Mouse (Mus musculus) forebrain, postnatal 0 days (tissue): ENCODE results near the gene Glb1l. TPM values are rescaled to one million over a fixed set of nuclear protein-coding genes. Genes with fewer than 3 reads are reported as not detected.
A peak's percentile ranks its signal among the peaks of the same experiment; 100 is the strongest.

Source experiments
- ATAC-seq: fragments of 200-750 bp; cut with Nextera tagmentation; 2 replicates; pipeline ENCODE4 v1.8.0; 2017; ENCODE audit warnings: mild to moderate bottlenecking, moderate library complexity
- DNase-seq: peaks from one replicate; pipeline ENCODE4 v3.0.0-alpha.2; 2015
- H3K27ac ChIP-seq: fragments of 300-500 bp; sonication (generic); 2 replicates; pipeline ENCODE4 v1.5.1; 2014; ENCODE audit warnings: low read depth, mild to moderate bottlenecking, antibody characterized with exemption, low read length, moderate library complexity, mixed read lengths
- H3K27me3 ChIP-seq: fragments of 300-500 bp; sonication (generic); 2 replicates; pipeline ENCODE4 v1.6.1; 2014; ENCODE audit warnings: mild to moderate bottlenecking, low read length, mixed read lengths; ENCODE audit not compliant: insufficient read depth
- H3K36me3 ChIP-seq: fragments of 300-500 bp; sonication (generic); 2 replicates; pipeline ENCODE4 v1.6.1; 2014; ENCODE audit warnings: mild to moderate bottlenecking, moderate library complexity; ENCODE audit not compliant: insufficient read depth
- H3K4me1 ChIP-seq: fragments of 300-500 bp; sonication (generic); 2 replicates; pipeline ENCODE4 v1.6.1; 2014; ENCODE audit warnings: antibody characterized with exemption; ENCODE audit not compliant: insufficient read depth
- H3K4me2 ChIP-seq: fragments of 300-500 bp; sonication (generic); 2 replicates; pipeline ENCODE4 v1.6.1; 2014; ENCODE audit warnings: low read depth, mild to moderate bottlenecking, moderate library complexity
- H3K4me3 ChIP-seq: fragments of 300-500 bp; sonication (generic); 2 replicates; pipeline ENCODE4 v1.5.1; 2014; ENCODE audit warnings: low read depth, low read length, mixed read lengths
- H3K9ac ChIP-seq: fragments of 300-500 bp; sonication (generic); 2 replicates; pipeline ENCODE4 v1.6.1; 2014; ENCODE audit warnings: mild to moderate bottlenecking
- H3K9me3 ChIP-seq: fragments of 300-500 bp; sonication (generic); 2 replicates; pipeline ENCODE4 v1.6.1; 2016; ENCODE audit warnings: low read length
- CTCF ChIP-seq: sonication (generic); IDR thresholded peaks from 2 replicates; pipeline ENCODE4 v1.5.1; 2016; ENCODE audit warnings: antibody characterized with exemption, control low read depth, low read depth
- WGBS: fragments of 180-500 bp; shearing (Covaris S2); extraction: QIAGEN DNeasy Blood & Tissue Kit; methylation state at CpG from one replicate; pipeline ENCODE4 v1.1.7; 2014; 5-methylcytosine and 5-hydroxymethylcytosine counted together
- polyA plus RNA-seq: library from polyadenylated mRNA; unstranded; fragments of >200 nt; fragmentation: Nextera tagmentation; extraction: Ambion mirVana; gene quantifications from 2 replicates; pipeline ENCODE4 v1.2.1, GENCODE M21; 2015
- total RNA-seq: library from RNA; depleted of rRNA; stranded (reverse); fragments of >200 nt; gene quantifications from 2 replicates; pipeline ENCODE4 v1.2.3, GENCODE M21; 2014

The Glb1l gene
- total and polyA plus RNA-seq, 2 experiments from 2014 or later, result 12.4 to 15.0 TPM

DNA sequence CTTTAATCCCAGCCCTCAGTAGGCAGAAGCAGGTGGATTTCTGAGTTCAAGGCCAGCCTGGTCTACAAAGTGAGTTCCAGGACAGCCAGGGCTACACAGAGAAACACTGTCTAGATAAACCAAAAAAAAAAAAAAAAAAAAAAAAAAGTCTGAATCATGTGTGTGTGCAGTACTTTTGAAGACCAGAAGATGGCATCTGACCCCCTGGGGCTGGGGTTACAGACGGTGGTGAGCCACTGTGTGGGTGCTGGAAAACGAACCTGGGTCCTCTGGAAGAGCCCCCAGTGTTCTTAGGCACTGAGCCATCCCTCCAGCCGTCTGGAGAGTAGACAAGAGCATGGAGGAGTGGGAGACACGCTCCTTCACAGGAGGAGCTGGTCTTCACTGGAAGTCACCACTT lies 28.5 kb downstream of the Glb1l start:
- DNase-seq, result no peak
- Histone ChIP-seq H3K27me3 (no peaks in the 10 kb centered on the region), H3K9me3 (no peaks in the 10 kb centered on the region), H3K27ac (no peak overlapping the region), H3K4me1 (peaks cover 14% of the 10 kb centered on the region), H3K4me3 (no peak overlapping the region), H3K4me2 (no peak overlapping the region), H3K36me3 (peaks cover 60% of the 10 kb centered on the region), H3K9ac (no peak overlapping the region)
- ATAC-seq, result no peak
- 77% methylated on average over 4 of the region's 4 CpGs for WGBS
- peak; percentile 21; the same call in 1 of the 2 replicates for TF ChIP-seq CTCF

- Histone ChIP-seq H3K4me2 (no peak overlapping the region), H3K9ac (no peak overlapping the region), H3K27me3 (no peaks in the 10 kb centered on the region), H3K4me1 (peaks cover 14% of the 10 kb centered on the region), H3K27ac (no peak overlapping the region), H3K4me3 (no peak overlapping the region), H3K36me3 (peaks cover 59% of the 10 kb centered on the region), H3K9me3 (no peaks in the 10 kb centered on the region)
- no peak for TF ChIP-seq CTCF
- DNase-seq (no peak), ATAC-seq (no peak)
- WGBS, result 74% methylated on average over 4 of the region's 4 CpGs
Measured at GRCm38 (mm10) chr1:75181377-75181870, 29.2 kb downstream of the Glb1l start.

DNA sequence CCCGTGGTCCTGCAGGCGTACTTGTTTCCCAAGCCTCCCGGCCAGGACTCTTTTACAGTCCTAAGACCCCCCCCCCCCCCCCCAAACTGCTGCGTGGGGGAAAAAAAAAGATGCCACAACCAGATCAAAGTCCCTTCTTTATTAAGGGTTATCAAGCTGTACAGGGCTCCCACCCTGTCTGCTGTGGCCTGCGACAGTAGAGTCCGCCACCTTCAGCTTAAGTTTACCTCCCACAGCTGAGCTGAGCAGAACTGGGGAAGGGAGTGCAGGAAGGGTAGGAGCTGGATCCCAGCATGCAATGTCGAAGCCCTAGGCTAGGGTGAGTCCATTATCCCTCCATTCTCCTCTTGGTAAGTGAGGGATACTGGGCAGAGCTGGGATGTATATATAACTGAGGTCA lies 29.9 kb downstream of the Glb1l start:
- H3K4me1 ChIP-seq, result peaks cover 14% of the 10 kb centered on the region
- no peak overlapping the region for H3K9ac ChIP-seq
- peaks cover 58% of the 10 kb centered on the region for H3K36me3 ChIP-seq
- ATAC-seq (no peak), DNase-seq (no peak)
- H3K4me3 ChIP-seq, result peak overlapping the region; percentile 58
- TF ChIP-seq CTCF, result no peak
- H3K4me2 ChIP-seq, result peak overlapping the region; percentile 100
- no peaks in the 10 kb centered on the region for H3K27me3 ChIP-seq
- no peaks in the 10 kb centered on the region for H3K9me3 ChIP-seq
- WGBS, result 39% methylated on average over 7 of the region's 7 CpGs
- H3K27ac ChIP-seq, result no peak overlapping the region

DNA sequence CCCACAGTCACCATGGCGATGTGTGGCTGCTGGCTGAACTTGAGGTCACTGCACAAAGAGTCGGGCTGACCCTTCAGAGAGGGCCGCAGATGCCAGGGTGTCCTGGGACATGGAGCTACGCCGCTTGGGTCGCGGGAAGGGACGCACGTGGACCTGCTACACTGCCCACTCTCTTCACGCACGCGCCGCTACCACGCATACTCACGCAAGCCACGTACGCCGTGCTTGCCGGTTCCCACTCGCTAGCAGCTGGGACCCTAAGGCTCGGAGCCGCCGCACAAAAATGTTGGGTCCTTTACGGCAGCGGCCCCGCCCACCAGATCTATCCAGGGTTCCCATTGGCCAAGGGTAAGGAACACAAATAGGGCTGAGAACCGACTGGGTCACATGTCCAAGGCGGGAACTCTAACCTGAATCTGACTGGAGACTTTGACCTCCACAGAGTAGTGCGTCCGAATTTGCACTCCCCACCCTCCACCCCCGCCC lies 30.5 kb downstream of the Glb1l start, which contains the start of gene Abcb6:
Gene Abcb6, minus strand, starts transcription at position 288 of the 486 bp plus-strand sequence.
- Histone ChIP-seq H3K4me1 (peaks cover 14% of the 10 kb centered on the region), H3K36me3 (peaks cover 58% of the 10 kb centered on the region), H3K27me3 (no peaks in the 10 kb centered on the region), H3K4me2 (peak within 1 kb of the TSS; percentile 100), H3K9ac (peak within 1 kb of the TSS; percentile 64), H3K4me3 (peak within 1 kb of the TSS; percentile 58), H3K27ac (peak within 1 kb of the TSS; percentile 50; the same call in 1 of the 2 replicates), H3K9me3 (no peaks in the 10 kb centered on the region)
- DNase-seq (peak; percentile 96), ATAC-seq (peak; percentile 98)
- 3% methylated on average over 31 of the region's 31 CpGs for WGBS
- TF ChIP-seq CTCF, result no peak

GRCm38 (mm10) chr1:75179334-75180104 lies 31.1 kb downstream of the Glb1l start:
- 5% methylated on average over 23 of the region's 23 CpGs for WGBS
- Histone ChIP-seq H3K36me3 (peaks cover 57% of the 10 kb centered on the region), H3K4me2 (peak overlapping the region; percentile 100), H3K9ac (peak overlapping the region; percentile 64), H3K9me3 (no peaks in the 10 kb centered on the region), H3K4me1 (peaks cover 14% of the 10 kb centered on the region), H3K27ac (peak overlapping the region; percentile 50; the same call in 1 of the 2 replicates), H3K27me3 (no peaks in the 10 kb centered on the region), H3K4me3 (peak overlapping the region; percentile 58)
- no peak for TF ChIP-seq CTCF
- ATAC-seq (peak; percentile 25), DNase-seq (peak; percentile 60)

- Histone ChIP-seq H3K27me3 (no peaks in the 10 kb centered on the region), H3K9me3 (no peaks in the 10 kb centered on the region), H3K36me3 (peaks cover 32% of the 10 kb centered on the region), H3K9ac (peak within 1 kb of the TSS; percentile 65), H3K4me3 (peak within 1 kb of the TSS; percentile 89), H3K27ac (peak within 1 kb of the TSS; percentile 82), H3K4me1 (0 out of 2 replicates have a peak, but pooled peaks cover 5% of the 10 kb centered on the region), H3K4me2 (peak within 1 kb of the TSS; percentile 67)
- peak; percentile 94 for DNase-seq
- no peak for TF ChIP-seq CTCF
- WGBS, result 3% methylated on average over 56 of the region's 59 CpGs
- ATAC-seq, result peak; percentile 98
Measured at GRCm38 (mm10) chr1:75168472-75169464, 41.8 kb downstream of the Glb1l start, which contains the start of gene Zfand2b. Gene Zfand2b, plus strand, starts transcription at chr1:75168646.
